Mouse (Mus musculus) heart, postnatal 0 days (tissue): Measurements from ENCODE around the gene Npas3. TPM values are rescaled to one million over a fixed set of nuclear protein-coding genes. Genes with fewer than 3 reads are reported as not detected.

ENCODE experiments used
- ATAC-seq: fragments of 200-750 bp; cut with Nextera tagmentation; 2 replicates; pipeline ENCODE4 v1.8.0; 2017; ENCODE audit warnings: low read depth, moderate number of reproducible peaks, moderate library complexity; ENCODE audit not compliant: insufficient read depth
- DNase-seq: peaks from one replicate; pipeline ENCODE4 v3.0.0-alpha.2; 2016; ENCODE audit warnings: low spot score
- H3K27ac ChIP-seq: fragments of 300-500 bp; sonication (generic); 2 replicates; pipeline ENCODE4 v1.5.1; 2014; ENCODE audit warnings: low read depth, mild to moderate bottlenecking
- H3K27me3 ChIP-seq: fragments of 300-500 bp; sonication (generic); 2 replicates; pipeline ENCODE4 v1.6.1; 2014; ENCODE audit warnings: low read length, mixed read lengths; ENCODE audit not compliant: control insufficient read depth, insufficient read depth
- H3K36me3 ChIP-seq: fragments of 300-500 bp; sonication (generic); replicated peaks from 2 replicates; pipeline ENCODE4 v1.6.1; 2014; ENCODE audit warnings: low read length, mixed read lengths; ENCODE audit not compliant: control insufficient read depth, insufficient read depth
- H3K4me1 ChIP-seq: fragments of 300-500 bp; sonication (generic); 2 replicates; pipeline ENCODE4 v1.6.1; 2014; ENCODE audit warnings: antibody characterized with exemption; ENCODE audit not compliant: control insufficient read depth, insufficient read depth
- H3K4me2 ChIP-seq: fragments of 300-500 bp; sonication (generic); 2 replicates; pipeline ENCODE4 v1.6.1; 2014; ENCODE audit warnings: low read depth, mild to moderate bottlenecking, low read length, moderate library complexity
- H3K4me3 ChIP-seq: fragments of 300-500 bp; sonication (generic); 2 replicates; pipeline ENCODE4 v1.5.1; 2014; ENCODE audit warnings: low read depth, low read length
- H3K9ac ChIP-seq: fragments of 300-500 bp; sonication (generic); replicated peaks from 2 replicates; pipeline ENCODE4 v1.6.1; 2014; ENCODE audit warnings: low read depth, low read length, mixed read lengths
- H3K9me3 ChIP-seq: fragments of 300-500 bp; sonication (generic); replicated peaks from 2 replicates; pipeline ENCODE4 v1.6.1; 2016; ENCODE audit warnings: low read length; ENCODE audit not compliant: control insufficient read depth
- CTCF ChIP-seq: IDR thresholded peaks from 2 replicates; pipeline ENCODE4 v1.5.1; 2016; ENCODE audit warnings: antibody characterized with exemption, control low read depth, low read depth
- EP300 ChIP-seq: IDR thresholded peaks from 2 replicates; pipeline ENCODE4 v1.6.1; 2016; ENCODE audit warnings: antibody characterized with exemption, low read depth
- WGBS: fragments of 180-500 bp; shearing (Covaris S2); extraction: QIAGEN DNeasy Blood & Tissue Kit; methylation state at CpG from one replicate; pipeline ENCODE4 v1.1.7; 2014; 5-methylcytosine and 5-hydroxymethylcytosine counted together
- polyA plus RNA-seq: library from polyadenylated mRNA; unstranded; fragments of >200 nt; fragmentation: Nextera tagmentation; extraction: Ambion mirVana; gene quantifications from 2 replicates; pipeline ENCODE4 v1.2.1, GENCODE M21; 2015
- total RNA-seq: library from RNA; depleted of rRNA; stranded (reverse); fragments of >200 nt; gene quantifications from 2 replicates; pipeline ENCODE4 v1.2.3, GENCODE M21; 2014; ENCODE audit warnings: low replicate concordance

The Npas3 gene
- total and polyA plus RNA-seq, 2 experiments from 2014 or later: 0.50 to 0.61 TPM

GRCm38 (mm10) chr12:53908761-53909160 lies 660.3 kb downstream of the Npas3 start:
- DNase-seq: no peak

GRCm38 (mm10) chr12:53910192-53910591 lies 661.7 kb downstream of the Npas3 start:
- ATAC-seq: no peak
- H3K9me3 ChIP-seq: no peaks in the 10 kb centered on the region

More at GRCm38 (mm10) chr12:53908761-53909160, 660.3 kb downstream of the Npas3 start:
- H3K9ac ChIP-seq: no peak overlapping the region
- no peaks in the 10 kb centered on the region for H3K27me3 ChIP-seq
- no peaks in the 10 kb centered on the region for H3K9me3 ChIP-seq
- no peak for ATAC-seq
- no peak overlapping the region for H3K4me3 ChIP-seq
- no peak overlapping the region for H3K27ac ChIP-seq
- H3K4me2 ChIP-seq: no peak overlapping the region
- 58% methylated on average over 8 of the region's 8 CpGs for WGBS
- H3K4me1 ChIP-seq: no peaks in the 10 kb centered on the region
- TF ChIP-seq EP300 (no peak), CTCF (no peak)
- no peaks in the 10 kb centered on the region for H3K36me3 ChIP-seq

GRCm38 (mm10) chr12:53922153-53922552 lies 673.7 kb downstream of the Npas3 start:
- 89% methylated on average over 7 of the region's 7 CpGs for WGBS
- Histone ChIP-seq H3K27me3 (no peaks in the 10 kb centered on the region), H3K4me1 (no peaks in the 10 kb centered on the region; the same call in 1 of the 2 replicates), H3K4me2 (no peak overlapping the region), H3K9ac (no peak overlapping the region), H3K4me3 (no peak overlapping the region), H3K9me3 (no peaks in the 10 kb centered on the region), H3K27ac (no peak overlapping the region), H3K36me3 (no peaks in the 10 kb centered on the region)
- no peak for TF ChIP-seq CTCF
- TF ChIP-seq EP300: no peak
- ATAC-seq (no peak), DNase-seq (no peak)

More at GRCm38 (mm10) chr12:53910192-53910591, 661.7 kb downstream of the Npas3 start:
- no peak overlapping the region for H3K9ac ChIP-seq
- TF ChIP-seq EP300: no peak
- TF ChIP-seq CTCF: no peak
- H3K27me3 ChIP-seq: no peaks in the 10 kb centered on the region
- no peak for DNase-seq
- no peak overlapping the region for H3K4me3 ChIP-seq
- H3K4me2 ChIP-seq: no peak overlapping the region
- H3K4me1 ChIP-seq: no peaks in the 10 kb centered on the region
- H3K27ac ChIP-seq: no peak overlapping the region
- WGBS: 80% methylated on average over 2 of the region's 2 CpGs
- no peaks in the 10 kb centered on the region for H3K36me3 ChIP-seq

- no peak overlapping the region for H3K4me3 ChIP-seq
- no peak overlapping the region for H3K9ac ChIP-seq
- WGBS: 69% methylated on average over 2 of the region's 2 CpGs
- no peak overlapping the region for H3K27ac ChIP-seq
- TF ChIP-seq EP300 (no peak), CTCF (no peak)
- ATAC-seq (no peak), DNase-seq (no peak)
- no peaks in the 10 kb centered on the region for H3K4me1 ChIP-seq
- no peaks in the 10 kb centered on the region for H3K36me3 ChIP-seq
- no peak overlapping the region for H3K4me2 ChIP-seq
- H3K9me3 ChIP-seq: no peaks in the 10 kb centered on the region
- no peaks in the 10 kb centered on the region for H3K27me3 ChIP-seq
Observed at GRCm38 (mm10) chr12:53948826-53949225, 700.3 kb downstream of the Npas3 start.

GRCm38 (mm10) chr12:53962004-53962403 lies 713.5 kb downstream of the Npas3 start:
- Histone ChIP-seq H3K36me3 (no peaks in the 10 kb centered on the region), H3K9me3 (no peaks in the 10 kb centered on the region), H3K4me3 (no peak overlapping the region), H3K9ac (no peak overlapping the region), H3K27ac (no peak overlapping the region), H3K27me3 (no peaks in the 10 kb centered on the region), H3K4me2 (no peak overlapping the region), H3K4me1 (no peaks in the 10 kb centered on the region)
- 73% methylated on average over 7 of the region's 7 CpGs for WGBS
- no peak for ATAC-seq
- no peak for DNase-seq
- TF ChIP-seq EP300: no peak
- no peak for TF ChIP-seq CTCF

- no peak overlapping the region for H3K4me2 ChIP-seq
- H3K27ac ChIP-seq: no peak overlapping the region
- H3K4me3 ChIP-seq: no peak overlapping the region
- no peak overlapping the region for H3K9ac ChIP-seq
- ATAC-seq: no peak
- no peaks in the 10 kb centered on the region for H3K36me3 ChIP-seq
- no peak for DNase-seq
- H3K4me1 ChIP-seq: no peaks in the 10 kb centered on the region
- no peaks in the 10 kb centered on the region for H3K27me3 ChIP-seq
- TF ChIP-seq EP300 (no peak), CTCF (no peak)
- no peaks in the 10 kb centered on the region for H3K9me3 ChIP-seq
- WGBS: 71% methylated on average over 5 of the region's 5 CpGs
Observed at GRCm38 (mm10) chr12:53963534-53963933, 715.1 kb downstream of the Npas3 start.
